In genomic region chr2:33962355-33963037, GRCm38 (mm10) we compare ENCODE assay signal across 33 mouse cellular contexts.
DNase-seq lines count a peak whose midpoint lies in the region; ATAC-seq lines count a peak whose summit lies in the region.
"Had no signal": no experiment of that assay in that cellular context is flagged by ENCODE, and none has a peak within 500 bp of the region (broad histone marks: within the 10 kb centered on the region; RNA-seq: fewer than 3 reads in every experiment).

No protein-coding gene starts in this region.

- peak overlapping the region; percentile 78 for H3K27ac ChIP-seq in forebrain, embryonic 14.5 days (ENCODE audit: low read depth, low read length)
- H3K27ac ChIP-seq: embryonic facial prominence, embryonic 10.5 days; embryonic facial prominence, embryonic 15.5 days; gastrocnemius, adult 2 months; hindbrain, embryonic 12.5 days; hindbrain, postnatal 0 days; intestine, embryonic 15.5 days; limb, embryonic 10.5 days; limb, embryonic 15.5 days; liver, embryonic 14.5 days; macrophage; neural tube, embryonic 15.5 days; stomach, postnatal 0 days had no signal

- whole genome bisulfite sequencing in forebrain, embryonic 14.5 days, result 14% methylated on average over 14 of the region's 14 CpGs

- ATAC-seq in common myeloid progenitor, adult 5-6 weeks (replicated peaks; ENCODE audit: low read depth, poor library complexity, severe bottlenecking), result peak; percentile 66
- ATAC-seq in forebrain, embryonic 14.5 days, result peak; percentile 60
- ATAC-seq in hematopoietic stem cell, adult 5-6 weeks (replicated peaks in 1 of 2; ENCODE audit: insufficient read depth in 1 of 2, low FRiP score in 2 of 2, low TSS enrichment in 1 of 2, low read depth in 1 of 2, poor library complexity in 2 of 2, severe bottlenecking in 2 of 2), result peak; percentile 5 to 12; a peak in 2 of 4 replicates
- ATAC-seq in activated CD4-positive, CD25-positive, alpha-beta regulatory T cell, adult 4 months, result no peak
- ATAC-seq: hindbrain, postnatal 0 days; intestine, embryonic 15.5 days had no signal

- no peaks in the 10 kb centered on the region for H3K9me3 ChIP-seq in forebrain, embryonic 14.5 days (replicated peaks; ENCODE audit: control insufficient read depth, low read length)
- H3K9me3 ChIP-seq: embryonic facial prominence, embryonic 10.5 days; embryonic facial prominence, embryonic 15.5 days; G1E; hindbrain, embryonic 12.5 days; intestine, embryonic 15.5 days; limb, embryonic 10.5 days; limb, embryonic 15.5 days; neural tube, embryonic 15.5 days had no signal

- intact Hi-C loops in heart, postnatal 25 days (cut with DNase I), result no loop called here

- peak; percentile 21 for DNase-seq in heart, adult 11 months
- no peak for DNase-seq in heart, postnatal 25 days (ENCODE audit: low spot score)
- DNase-seq in forebrain, embryonic 14.5 days (ENCODE audit: low spot score), result peak; percentile 92
- DNase-seq in adrenal gland, adult 18-20 months (ENCODE audit: low spot score in 2 of 2), result no peak
- no peak for DNase-seq in frontal cortex, postnatal 10 days (ENCODE audit: low spot score in 2 of 2)
- DNase-seq: adrenal gland, postnatal 14 days; cerebellum, adult 18-20 months; cerebellum, postnatal 10 days; gastrocnemius, adult 2 months; heart, postnatal 14 days; kidney, adult 2 months; layer of hippocampus, postnatal 36 days; lung, adult 2 months; lung, postnatal 10 days; right cerebral cortex, adult 18-20 months; spleen, adult 18-20 months; thymus, adult 18-20 months; thymus, postnatal 25 days had no signal

- no peak overlapping the region for H3K4me3 ChIP-seq in forebrain, embryonic 14.5 days (ENCODE audit: low read depth, low read length)
- H3K4me3 ChIP-seq: embryonic facial prominence, embryonic 10.5 days; embryonic facial prominence, embryonic 15.5 days; gastrocnemius, adult 2 months; hindbrain, embryonic 12.5 days; intestine, embryonic 15.5 days; limb, embryonic 10.5 days; limb, embryonic 15.5 days; neural tube, embryonic 15.5 days had no signal

- peaks cover 38% of the 10 kb centered on the region for H3K4me1 ChIP-seq in forebrain, embryonic 14.5 days (ENCODE audit: control insufficient read depth, insufficient read depth, low read length)

- peak overlapping the region; percentile 9; the same call in 1 of the 2 replicates for H3K9ac ChIP-seq in forebrain, embryonic 14.5 days (ENCODE audit: low read length)
- H3K9ac ChIP-seq: embryonic facial prominence, embryonic 15.5 days; hindbrain, embryonic 12.5 days; intestine, embryonic 15.5 days; limb, embryonic 15.5 days; liver, embryonic 14.5 days; neural tube, embryonic 15.5 days had no signal

- H3K27me3 ChIP-seq in forebrain, embryonic 14.5 days (replicated peaks; ENCODE audit: control insufficient read depth, insufficient read depth, low read length), result no peaks in the 10 kb centered on the region
- H3K27me3 ChIP-seq: neural tube, embryonic 15.5 days had no signal

- H3K36me3 ChIP-seq in forebrain, embryonic 14.5 days (ENCODE audit: control insufficient read depth, insufficient read depth, low read length), result no peaks in the 10 kb centered on the region
- H3K36me3 ChIP-seq: embryonic facial prominence, embryonic 10.5 days; embryonic facial prominence, embryonic 15.5 days; G1E; hindbrain, embryonic 12.5 days; intestine, embryonic 15.5 days; limb, embryonic 10.5 days; limb, embryonic 15.5 days; neural tube, embryonic 15.5 days had no signal

- H3K4me2 ChIP-seq in forebrain, embryonic 14.5 days (ENCODE audit: low read length), result peak overlapping the region; percentile 29; the same call in 1 of the 2 replicates
- H3K4me2 ChIP-seq: embryonic facial prominence, embryonic 15.5 days; hindbrain, embryonic 12.5 days; intestine, embryonic 15.5 days; limb, embryonic 15.5 days; neural tube, embryonic 15.5 days had no signal

Comparison
In these comparisons a context has a peak if more than half of its experiments do, and no peak if none do; other contexts are left out.
1. DNase-seq: peak in heart, adult 11 months (single experiment) and forebrain, embryonic 14.5 days (single experiment); none in heart, postnatal 25 days (single experiment), adrenal gland, adult 18-20 months (0 of 2) and frontal cortex, postnatal 10 days (0 of 2).